In the genomic region with DNA sequence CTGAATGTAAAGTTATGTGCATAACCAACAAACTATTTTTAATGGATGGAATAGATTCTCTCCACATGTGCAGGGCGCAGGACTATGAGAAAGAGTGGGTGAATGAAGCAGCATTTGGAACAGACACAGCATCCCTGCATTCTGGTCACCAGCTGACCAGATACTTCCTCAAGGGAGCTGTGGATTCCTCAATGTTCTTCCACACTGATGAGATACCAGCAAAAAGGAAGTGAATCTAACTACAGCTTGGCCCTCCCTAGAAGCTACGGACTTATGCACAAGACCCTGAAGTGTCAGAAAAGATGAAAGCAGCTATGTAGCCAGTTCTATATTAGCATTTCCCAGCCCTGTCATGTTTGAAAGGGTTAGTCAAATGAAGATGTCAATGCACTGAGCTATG, we compare ENCODE assay signal across 16 mouse cellular contexts.
"Had no signal": no experiment of that assay in that cellular context is flagged by ENCODE, and none has a peak within 500 bp of the region (broad histone marks: within the 10 kb centered on the region; RNA-seq: fewer than 3 reads in every experiment).

No protein-coding gene starts in this region.

- DNase-seq: gastrocnemius, adult 2 months; gastrocnemius, postnatal 10 days; gastrocnemius, postnatal 25 days; heart, adult 18-20 months; heart, postnatal 10 days; heart, postnatal 4 days; kidney, adult 18-20 months; kidney, adult 9 months; kidney, postnatal 14 days; kidney, postnatal 36 days; layer of hippocampus, adult 9-11 months; layer of hippocampus, postnatal 36 days had no signal

- ATAC-seq: inflammation-experienced regulatory T-cells, adult 6 months; intestine, embryonic 15.5 days; intestine, postnatal 0 days; liver, embryonic 12.5 days had no signal
